Mouse (Mus musculus) heart, postnatal 4 days (tissue): ENCODE measurements at regions not wholly inside any gene's neighbourhood (a gene's known extent, or its start where the extent isn't known, plus 50 kb on each side); places are given as distances from the start of the nearest gene placed in this dataset.

ENCODE experiments used
- DNase-seq: peaks from one replicate; pipeline ENCODE4 v3.0.0; 2021

GRCm38 (mm10) chr1:125307223-125307622 lies 128.3 kb downstream of the Actr3 start:
- no peak for DNase-seq

- no peak for DNase-seq
These were observed 136.9 kb downstream of the Actr3 start for GRCm38 (mm10) chr1:125298520-125299090.

- no peak for DNase-seq
These were observed 139.9 kb downstream of the Actr3 start for GRCm38 (mm10) chr1:125295646-125296045.

- no peak for DNase-seq
These were observed 145.1 kb downstream of the Actr3 start for GRCm38 (mm10) chr1:125290320-125291021.

- no peak for DNase-seq
These were observed 149.2 kb downstream of the Actr3 start for GRCm38 (mm10) chr1:125286347-125286746.

- DNase-seq, result no peak
These were observed 150.8 kb downstream of the Actr3 start for GRCm38 (mm10) chr1:125284693-125285092.

GRCm38 (mm10) chr1:125273752-125274151 lies 161.8 kb downstream of the Actr3 start:
- no peak for DNase-seq

- no peak for DNase-seq
These were observed 171.8 kb downstream of the Actr3 start for GRCm38 (mm10) chr1:125263684-125264083.

- DNase-seq, result no peak
These were observed 172.5 kb downstream of the Actr3 start for GRCm38 (mm10) chr1:125263068-125263467.

GRCm38 (mm10) chr1:125242345-125242744 lies 193.2 kb downstream of the Actr3 start:
- DNase-seq, result no peak

- no peak for DNase-seq
These were observed 193.8 kb downstream of the Actr3 start for GRCm38 (mm10) chr1:125241717-125242116.

- no peak for DNase-seq
These were observed 197.9 kb downstream of the Actr3 start for GRCm38 (mm10) chr1:125237595-125237988.

GRCm38 (mm10) chr1:125236948-125237594 lies 198.5 kb downstream of the Actr3 start:
- no peak for DNase-seq

GRCm38 (mm10) chr1:125234747-125235146 lies 200.8 kb downstream of the Actr3 start:
- no peak for DNase-seq

GRCm38 (mm10) chr1:125223370-125223769 lies 212.2 kb downstream of the Actr3 start:
- DNase-seq, result no peak

GRCm38 (mm10) chr1:125216192-125216591 lies 219.3 kb downstream of the Actr3 start:
- DNase-seq, result no peak

GRCm38 (mm10) chr1:125187091-125187490 lies 248.4 kb downstream of the Actr3 start:
- no peak for DNase-seq

GRCm38 (mm10) chr1:125176124-125176937 lies 259.2 kb downstream of the Actr3 start:
- no peak for DNase-seq

- no peak for DNase-seq
These were observed 260.8 kb downstream of the Actr3 start for GRCm38 (mm10) chr1:125174725-125175124.

GRCm38 (mm10) chr1:125172474-125172873 lies 263.1 kb downstream of the Actr3 start:
- no peak for DNase-seq

- no peak for DNase-seq
These were observed 270.3 kb downstream of the Actr3 start for GRCm38 (mm10) chr1:125165226-125165625.

GRCm38 (mm10) chr1:125158481-125158880 lies 277.0 kb downstream of the Actr3 start:
- no peak for DNase-seq

- DNase-seq, result no peak
These were observed 279.4 kb downstream of the Actr3 start for GRCm38 (mm10) chr1:125156093-125156492.
